Mouse (Mus musculus) midbrain, embryonic 12.5 days (tissue): ENCODE results near the gene Rap1a. TPM values are rescaled to one million over a fixed set of nuclear protein-coding genes. Genes with fewer than 3 reads are reported as not detected.
A peak's percentile ranks its signal among the peaks of the same experiment; 100 is the strongest.

ENCODE experiments used
- ATAC-seq: fragments of 200-750 bp; cut with Nextera tagmentation; 2 replicates; pipeline ENCODE4 v1.8.0; 2017; ENCODE audit warnings: low read depth, moderate TSS enrichment, moderate library complexity; ENCODE audit not compliant: low FRiP score
- H3K27ac ChIP-seq: fragments of 300-500 bp; sonication (generic); replicated peaks from 2 replicates; pipeline ENCODE4 v1.5.1; 2016; ENCODE audit warnings: mild to moderate bottlenecking
- H3K27me3 ChIP-seq: fragments of 300-500 bp; sonication (generic); 2 replicates; pipeline ENCODE4 v1.6.1; 2016; ENCODE audit warnings: mild to moderate bottlenecking
- H3K36me3 ChIP-seq: fragments of 300-500 bp; sonication (generic); 2 replicates; pipeline ENCODE4 v1.6.1; 2016
- H3K4me1 ChIP-seq: fragments of 300-500 bp; sonication (generic); 2 replicates; pipeline ENCODE4 v1.6.1; 2016
- H3K4me2 ChIP-seq: fragments of 300-500 bp; sonication (generic); replicated peaks from 2 replicates; pipeline ENCODE4 v1.6.1; 2016; ENCODE audit warnings: mild to moderate bottlenecking, moderate library complexity
- H3K4me3 ChIP-seq: fragments of 300-500 bp; sonication (generic); 2 replicates; pipeline ENCODE4 v1.5.1; 2016; ENCODE audit warnings: mild to moderate bottlenecking
- H3K9ac ChIP-seq: fragments of 300-500 bp; sonication (generic); replicated peaks from 2 replicates; pipeline ENCODE4 v1.6.1; 2016; ENCODE audit warnings: mild to moderate bottlenecking, moderate library complexity
- H3K9me3 ChIP-seq: fragments of 300-500 bp; sonication (generic); 2 replicates; pipeline ENCODE4 v1.6.1; 2016; ENCODE audit warnings: mild to moderate bottlenecking
- WGBS: fragments of 180-500 bp; shearing (Covaris S2); methylation state at CpG from one replicate; pipeline ENCODE4 v1.1.7; 2016; 5-methylcytosine and 5-hydroxymethylcytosine counted together
- polyA plus RNA-seq: library from polyadenylated mRNA; unstranded; fragments of >200 nt; fragmentation: Nextera tagmentation; extraction: Ambion mirVana; gene quantifications from 2 replicates; pipeline ENCODE4 v1.2.1, GENCODE M21; 2016

Rap1a gene
- 73.1 and 76.4 TPM in 2 replicates for polyA plus RNA-seq

- H3K36me3 ChIP-seq: no peaks in the 10 kb centered on the region
- H3K4me3 ChIP-seq: peak within 1 kb of the TSS; percentile 86
- no peaks in the 10 kb centered on the region for H3K9me3 ChIP-seq
- peak within 1 kb of the TSS; percentile 89 for H3K9ac ChIP-seq
- peak within 1 kb of the TSS; percentile 89 for H3K4me2 ChIP-seq
- H3K27ac ChIP-seq: peak within 1 kb of the TSS; percentile 87
- peaks cover 22% of the 10 kb centered on the region for H3K4me1 ChIP-seq
- WGBS: 22% methylated on average over 42 of the region's 50 CpGs
- ATAC-seq: peak; percentile 96
- H3K27me3 ChIP-seq: no peaks in the 10 kb centered on the region
These were observed at the start of gene Rap1a for GRCm38 (mm10) chr3:105801191-105802166. TSS of gene Rap1a (minus strand) at chr3:105801336.

- Histone ChIP-seq H3K4me2 (no peak overlapping the region), H3K27me3 (no peaks in the 10 kb centered on the region), H3K9me3 (no peaks in the 10 kb centered on the region), H3K27ac (no peak overlapping the region), H3K36me3 (no peaks in the 10 kb centered on the region), H3K4me1 (no peaks in the 10 kb centered on the region), H3K9ac (no peak overlapping the region), H3K4me3 (no peak overlapping the region)
- ATAC-seq: no peak
- WGBS: 69% methylated on average over 7 of the region's 7 CpGs
These were observed 45.3 kb upstream of the Rap1a start for GRCm38 (mm10) chr3:105846294-105847069.

GRCm38 (mm10) chr3:105839836-105840235 lies 38.7 kb upstream of the Rap1a start:
- Histone ChIP-seq H3K4me2 (no peak overlapping the region), H3K9me3 (no peaks in the 10 kb centered on the region), H3K9ac (no peak overlapping the region), H3K27ac (no peak overlapping the region), H3K4me1 (no peaks in the 10 kb centered on the region), H3K27me3 (no peaks in the 10 kb centered on the region), H3K36me3 (no peaks in the 10 kb centered on the region), H3K4me3 (no peak overlapping the region)
- WGBS: 91% methylated on average over 4 of the region's 4 CpGs
- ATAC-seq: no peak

GRCm38 (mm10) chr3:105838655-105839054 lies 37.5 kb upstream of the Rap1a start:
- Histone ChIP-seq H3K27me3 (no peaks in the 10 kb centered on the region), H3K9me3 (no peaks in the 10 kb centered on the region), H3K4me3 (no peak overlapping the region), H3K9ac (no peak overlapping the region), H3K27ac (no peak overlapping the region), H3K4me2 (no peak overlapping the region), H3K36me3 (no peaks in the 10 kb centered on the region), H3K4me1 (no peaks in the 10 kb centered on the region)
- no peak for ATAC-seq
- 85% methylated on average over 3 of the region's 3 CpGs for WGBS

- ATAC-seq: no peak
- no peak overlapping the region for H3K4me2 ChIP-seq
These were observed 35.7 kb upstream of the Rap1a start for GRCm38 (mm10) chr3:105836883-105837282.

GRCm38 (mm10) chr3:105835875-105836274 lies 34.7 kb upstream of the Rap1a start:
- no peaks in the 10 kb centered on the region for H3K27me3 ChIP-seq
- no peaks in the 10 kb centered on the region for H3K9me3 ChIP-seq
- no peaks in the 10 kb centered on the region for H3K4me1 ChIP-seq
- no peak overlapping the region for H3K9ac ChIP-seq
- WGBS: 70% methylated on average over 3 of the region's 3 CpGs
- H3K36me3 ChIP-seq: no peaks in the 10 kb centered on the region
- no peak overlapping the region for H3K4me3 ChIP-seq
- no peak overlapping the region for H3K4me2 ChIP-seq
- H3K27ac ChIP-seq: no peak overlapping the region
- no peak for ATAC-seq

More at GRCm38 (mm10) chr3:105836883-105837282, 35.7 kb upstream of the Rap1a start:
- Histone ChIP-seq H3K27me3 (no peaks in the 10 kb centered on the region), H3K36me3 (no peaks in the 10 kb centered on the region), H3K4me3 (no peak overlapping the region), H3K9ac (no peak overlapping the region), H3K27ac (no peak overlapping the region), H3K4me1 (no peaks in the 10 kb centered on the region), H3K9me3 (no peaks in the 10 kb centered on the region)
- 90% methylated on average over 3 of the region's 3 CpGs for WGBS

GRCm38 (mm10) chr3:105831584-105831983 lies 30.4 kb upstream of the Rap1a start:
- no peak for ATAC-seq
- WGBS: 98% methylated on average over 3 of the region's 3 CpGs
- H3K27me3 ChIP-seq: no peaks in the 10 kb centered on the region
- H3K4me3 ChIP-seq: no peak overlapping the region
- no peaks in the 10 kb centered on the region for H3K4me1 ChIP-seq
- H3K9me3 ChIP-seq: no peaks in the 10 kb centered on the region
- H3K4me2 ChIP-seq: no peak overlapping the region
- H3K36me3 ChIP-seq: no peaks in the 10 kb centered on the region
- H3K27ac ChIP-seq: no peak overlapping the region
- no peak overlapping the region for H3K9ac ChIP-seq

GRCm38 (mm10) chr3:105825501-105826161 lies 24.5 kb upstream of the Rap1a start:
- Histone ChIP-seq H3K36me3 (no peaks in the 10 kb centered on the region), H3K4me3 (no peak overlapping the region), H3K4me2 (no peak overlapping the region), H3K27me3 (no peaks in the 10 kb centered on the region), H3K9me3 (no peaks in the 10 kb centered on the region), H3K27ac (no peak overlapping the region), H3K9ac (no peak overlapping the region), H3K4me1 (no peaks in the 10 kb centered on the region)
- ATAC-seq: no peak
- 72% methylated on average over 7 of the region's 7 CpGs for WGBS

- ATAC-seq: no peak
- Histone ChIP-seq H3K4me3 (no peak overlapping the region), H3K9ac (no peak overlapping the region), H3K4me2 (no peak overlapping the region), H3K9me3 (no peaks in the 10 kb centered on the region), H3K36me3 (no peaks in the 10 kb centered on the region), H3K4me1 (no peaks in the 10 kb centered on the region), H3K27ac (no peak overlapping the region), H3K27me3 (no peaks in the 10 kb centered on the region)
- 64% methylated on average over 2 of the region's 2 CpGs for WGBS
These were observed 23.6 kb upstream of the Rap1a start for GRCm38 (mm10) chr3:105824704-105825103.

- H3K4me3 ChIP-seq: no peak overlapping the region
- no peak overlapping the region for H3K4me2 ChIP-seq
- no peak for ATAC-seq
- no peaks in the 10 kb centered on the region for H3K27me3 ChIP-seq
- no peaks in the 10 kb centered on the region for H3K9me3 ChIP-seq
- H3K27ac ChIP-seq: no peak overlapping the region
- H3K9ac ChIP-seq: no peak overlapping the region
- no peaks in the 10 kb centered on the region for H3K36me3 ChIP-seq
- WGBS: 49% methylated on average over 5 of the region's 5 CpGs
- no peaks in the 10 kb centered on the region for H3K4me1 ChIP-seq
These were observed 23.0 kb upstream of the Rap1a start for GRCm38 (mm10) chr3:105824103-105824502.

GRCm38 (mm10) chr3:105823609-105824008 lies 22.5 kb upstream of the Rap1a start:
- H3K4me1 ChIP-seq: no peaks in the 10 kb centered on the region
- no peak for ATAC-seq
- no peaks in the 10 kb centered on the region for H3K9me3 ChIP-seq
- no peaks in the 10 kb centered on the region for H3K27me3 ChIP-seq
- no peak overlapping the region for H3K4me2 ChIP-seq
- H3K36me3 ChIP-seq: no peaks in the 10 kb centered on the region
- H3K4me3 ChIP-seq: no peak overlapping the region
- no peak overlapping the region for H3K27ac ChIP-seq
- H3K9ac ChIP-seq: no peak overlapping the region

- Histone ChIP-seq H3K9ac (no peak overlapping the region), H3K36me3 (no peaks in the 10 kb centered on the region), H3K4me3 (no peak overlapping the region), H3K9me3 (no peaks in the 10 kb centered on the region), H3K27me3 (no peaks in the 10 kb centered on the region), H3K4me2 (no peak overlapping the region), H3K4me1 (no peaks in the 10 kb centered on the region), H3K27ac (no peak overlapping the region)
- WGBS: 92% methylated on average over 3 of the region's 3 CpGs
- ATAC-seq: no peak
These were observed 20.4 kb upstream of the Rap1a start for GRCm38 (mm10) chr3:105821504-105821903.
